Mouse (Mus musculus) neural tube, embryonic 12.5 days (tissue): ENCODE results near the gene Mettl21a. TPM values are rescaled to one million over a fixed set of nuclear protein-coding genes. Genes with fewer than 3 reads are reported as not detected.

ENCODE experiments used
- polyA plus RNA-seq: library from polyadenylated mRNA; unstranded; fragments of >200 nt; fragmentation: Nextera tagmentation; extraction: Ambion mirVana; gene quantifications from 2 replicates; pipeline ENCODE4 v1.2.1, GENCODE M21; 2016

Gene Mettl21a
- polyA plus RNA-seq, 1 experiment from 2014 or later, result 18.5 TPM

Other genes with a start within 250 kb of the Mettl21a start
- 49.7 and 52.4 TPM in 2 replicates for gene Creb1, start 84.6 kb downstream of the Mettl21a start, polyA plus RNA-seq
- 6.3 and 7.3 TPM in 2 replicates for gene Ccnyl1, start 73.2 kb upstream of the Mettl21a start, polyA plus RNA-seq
- gene Fzd5, start 120.5 kb upstream of the Mettl21a start, polyA plus RNA-seq, result 0.27 and 0.28 TPM in 2 replicates